Mouse (Mus musculus): Measurements from ENCODE around the gene Erlin1. TPM values are rescaled to one million over a fixed set of nuclear protein-coding genes. Genes with fewer than 3 reads are reported as not detected.
A peak's percentile ranks its signal among the peaks of the same experiment; 100 is the strongest.

Gene Erlin1
- total and polyA plus RNA-seq, 3 experiments, result 9.7 to 26.6 (median 22.7) TPM

GRCm38 (mm10) chr19:44045847-44046246 lies 23.7 kb downstream of the Erlin1 start:
- Histone ChIP-seq H3K4me2 (ENCODE audit: insufficient read depth, low read depth, poor library complexity, severe bottlenecking) (no peak overlapping the region), H3K27ac (ENCODE audit: insufficient read depth, low read depth) (no peak overlapping the region), H3K4me3 (replicated peaks in 1 of 3; ENCODE audit: low read depth in 2 of 3, low read length in 2 of 3, poor library complexity in 1 of 3) (no peak overlapping the region), H3K9me3 (replicated peaks; ENCODE audit: low read length) (no peaks in the 10 kb centered on the region), H3K9ac (ENCODE audit: insufficient read depth, low read depth) (no peak overlapping the region), H3K36me3 (replicated peaks in 1 of 2; ENCODE audit: control insufficient read depth in 1 of 2, insufficient read depth in 1 of 2, low read length in 1 of 2) (peaks cover 29 to 45% of the 10 kb centered on the region in 2 experiments), H3K4me1 (ENCODE audit: control insufficient read depth in 1 of 2, insufficient read depth in 2 of 2) (peaks cover 2 to 70% of the 10 kb centered on the region in 2 experiments; a peak in 2 of 4 replicates), H3K79me2 (replicated peaks; ENCODE audit: control insufficient read depth, extremely low read depth, insufficient read depth, poor library complexity, severe bottlenecking) (no peaks in the 10 kb centered on the region), H3K27me3 (replicated peaks) (no peaks in the 10 kb centered on the region)
- peak; percentile 72 for DNase-seq (ENCODE audit: extremely low read depth)
- no peak for TF ChIP-seq POLR2AphosphoS2 (IDR thresholded peaks at IDR 0.05; ENCODE audit: low read depth, low read length)
- TF ChIP-seq BHLHE40 (IDR thresholded peaks at IDR 0.05; ENCODE audit: low read depth, low read length), result no peak
- no peak for TF ChIP-seq RCOR1 (conservative IDR thresholded peaks at IDR 0.05; ENCODE audit: low read depth, low read length)
- no peak for TF ChIP-seq IRF4 (IDR thresholded peaks at IDR 0.05; ENCODE audit: low read depth, low read length)
- TF ChIP-seq MAZ (IDR thresholded peaks at IDR 0.05; ENCODE audit: low read depth, low read length), result no peak
- no peak for TF ChIP-seq ZKSCAN1 (IDR thresholded peaks at IDR 0.05; ENCODE audit: borderline replicate concordance, low read depth, low read length)
- no peak for TF ChIP-seq ELF1 (IDR thresholded peaks at IDR 0.05; ENCODE audit: low read depth, low read length)
- TF ChIP-seq MEF2A (IDR thresholded peaks at IDR 0.05; ENCODE audit: borderline replicate concordance, low read depth, low read length), result no peak
- TF ChIP-seq HCFC1 (IDR thresholded peaks at IDR 0.05; ENCODE audit: low read depth, low read length), result no peak
- no peak for TF ChIP-seq KAT2A (IDR thresholded peaks at IDR 0.05; ENCODE audit: insufficient replicate concordance, low read length)
- no peak for TF ChIP-seq ZNF384 (IDR thresholded peaks at IDR 0.05; ENCODE audit: low read depth, low read length)
- TF ChIP-seq TBP (conservative IDR thresholded peaks at IDR 0.05; ENCODE audit: low read depth, low read length), result no peak
- dilution Hi-C loops (cut with MboI; ENCODE audit: extremely low pct_ligation_motif_present, extremely low pct_unique_long_range_greater_than_20kb, low sequenced_read_pairs) (no loop called here), in situ Hi-C loops (cut with MboI; ENCODE audit: low pct_ligation_motif_present, low pct_unique_long_range_greater_than_20kb, low sequenced_read_pairs) (no loop called here)

DNA sequence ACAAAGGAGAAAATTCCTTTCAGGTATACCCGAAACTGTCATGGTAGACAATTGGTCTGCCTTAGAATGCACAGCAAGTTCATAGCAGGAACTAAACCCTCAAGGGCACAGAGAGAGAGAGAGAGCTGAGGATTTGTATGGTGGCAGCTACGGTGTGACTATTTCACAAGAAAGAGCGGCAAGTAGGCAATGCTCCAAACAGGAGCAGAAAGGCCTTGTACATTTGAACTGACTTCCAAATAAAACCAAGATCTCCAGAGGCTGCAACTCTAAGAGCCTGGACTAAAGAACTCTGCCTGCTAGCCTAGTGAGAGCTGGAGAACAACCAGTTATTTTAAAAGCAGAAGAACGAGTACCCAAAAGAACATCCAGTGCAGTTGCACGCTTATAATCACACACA lies 27.5 kb downstream of the Erlin1 start:
- no peaks in the 10 kb centered on the region for H3K27me3 ChIP-seq (replicated peaks)
- no peak overlapping the region for H3K4me2 ChIP-seq (ENCODE audit: insufficient read depth, low read depth, poor library complexity, severe bottlenecking)
- dilution Hi-C loops (cut with MboI; ENCODE audit: extremely low pct_ligation_motif_present, extremely low pct_unique_long_range_greater_than_20kb, low sequenced_read_pairs), result no loop called here
- H3K9me3 ChIP-seq (replicated peaks; ENCODE audit: low read length), result no peaks in the 10 kb centered on the region
- H3K36me3 ChIP-seq (replicated peaks in 1 of 2; ENCODE audit: control insufficient read depth in 1 of 2, insufficient read depth in 1 of 2, low read length in 1 of 2), result peaks cover 44 to 70% of the 10 kb centered on the region in 2 experiments
- H3K4me1 ChIP-seq (ENCODE audit: control insufficient read depth in 1 of 2, insufficient read depth in 2 of 2), result peaks cover 2 to 71% of the 10 kb centered on the region in 2 experiments; a peak in 2 of 4 replicates
- no peak overlapping the region for H3K9ac ChIP-seq (ENCODE audit: insufficient read depth, low read depth)
- H3K4me3 ChIP-seq (replicated peaks in 1 of 3; ENCODE audit: low read depth in 2 of 3, low read length in 2 of 3, poor library complexity in 1 of 3), result no peak overlapping the region
- no peak overlapping the region for H3K27ac ChIP-seq (ENCODE audit: insufficient read depth, low read depth)
- no peaks in the 10 kb centered on the region for H3K79me2 ChIP-seq (replicated peaks; ENCODE audit: control insufficient read depth, extremely low read depth, insufficient read depth, poor library complexity, severe bottlenecking)
- TF ChIP-seq EP300 (IDR thresholded peaks at IDR 0.05; ENCODE audit: low read length) (no peak), MEF2A (IDR thresholded peaks at IDR 0.05; ENCODE audit: borderline replicate concordance, low read depth, low read length) (no peak), ETS1 (conservative IDR thresholded peaks at IDR 0.05; ENCODE audit: low read depth, low read length) (no peak), USF2 (conservative IDR thresholded peaks at IDR 0.05; ENCODE audit: low read depth, low read length) (no peak), MAX (IDR thresholded peaks at IDR 0.05; ENCODE audit: low read length) (no peak), RAD21 (IDR thresholded peaks at IDR 0.05; ENCODE audit: low read depth, low read length) (no peak), CHD2 (IDR thresholded peaks at IDR 0.05; ENCODE audit: low read length) (no peak), NRF1 (IDR thresholded peaks at IDR 0.05; ENCODE audit: low read depth, low read length) (no peak), TCF12 (IDR thresholded peaks at IDR 0.05; ENCODE audit: low read depth, low read length) (no peak), POLR2A (IDR thresholded peaks at IDR 0.05; ENCODE audit: low read depth, low read length) (no peak), CHD1 (IDR thresholded peaks at IDR 0.05; ENCODE audit: low read depth, low read length) (no peak)
- DNase-seq (ENCODE audit: extremely low read depth), result no peak
- in situ Hi-C loops (cut with MboI; ENCODE audit: low pct_ligation_motif_present, low pct_unique_long_range_greater_than_20kb, low sequenced_read_pairs), result no loop called here
